23 mouse cellular contexts compared by ENCODE assay signal in the genomic region with DNA sequence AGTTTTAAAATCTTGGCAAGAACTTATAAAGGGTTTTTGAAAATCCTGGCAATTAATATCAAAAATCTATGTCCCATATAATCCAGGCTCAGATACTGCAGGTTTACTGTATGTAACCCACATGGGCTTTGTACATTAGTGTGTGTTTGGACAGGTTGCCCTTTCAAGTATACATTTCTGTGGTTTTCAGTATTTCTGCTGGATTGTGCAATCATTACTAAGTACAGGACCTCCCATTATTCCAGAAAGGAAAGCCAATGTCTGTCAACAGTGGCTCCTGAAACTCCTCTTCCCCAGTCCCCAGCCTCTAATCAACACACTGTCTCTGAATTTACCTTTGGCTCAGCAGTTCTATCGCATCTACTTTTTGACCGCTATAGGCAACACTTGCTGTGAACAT.
A peak's percentile ranks its signal among the peaks of the same experiment; 100 is the strongest.
DNase-seq lines count a peak whose midpoint lies in the region; ATAC-seq and TF ChIP-seq lines count a peak whose summit lies in the region.
"Had no signal": no experiment of that assay in that cellular context is flagged by ENCODE, and none has a peak within 500 bp of the region (broad histone marks: within the 10 kb centered on the region; RNA-seq: fewer than 3 reads in every experiment).

No protein-coding gene starts in this region.

- no peak overlapping the region for H3K4me2 ChIP-seq in liver, embryonic 16.5 days (ENCODE audit: low read depth, low read length)
- H3K4me2 ChIP-seq in liver, embryonic 11.5 days = no peak overlapping the region

- no peak overlapping the region for H3ac ChIP-seq in C2C12 (ENCODE audit: control insufficient read depth, insufficient read length, low read depth)

- no peak for TF ChIP-seq CTCF in C2C12 (IDR thresholded peaks at IDR 0.05; ENCODE audit: control insufficient read depth, insufficient read depth, insufficient read length)

- H3K36me3 ChIP-seq in heart, embryonic 10.5 days = no peaks in the 10 kb centered on the region
- no peaks in the 10 kb centered on the region for H3K36me3 ChIP-seq in liver, embryonic 16.5 days (ENCODE audit: control insufficient read depth, insufficient read depth)
- no peaks in the 10 kb centered on the region for H3K36me3 ChIP-seq in liver, embryonic 11.5 days (ENCODE audit: control insufficient read depth, insufficient read depth, low read length)
- no peaks in the 10 kb centered on the region for H3K36me3 ChIP-seq in C2C12 (ENCODE audit: control insufficient read depth, insufficient read depth)
- H3K36me3 ChIP-seq: G1E had no signal

- no peaks in the 10 kb centered on the region for H3K79me2 ChIP-seq in C2C12 (ENCODE audit: control insufficient read depth, insufficient read depth)

- H3K4me3 ChIP-seq in heart, embryonic 10.5 days = no peak overlapping the region
- H3K4me3 ChIP-seq in liver, embryonic 16.5 days (ENCODE audit: low read depth, low read length) = no peak overlapping the region
- H3K4me3 ChIP-seq in liver, embryonic 11.5 days (ENCODE audit: low read depth, low read length) = no peak overlapping the region
- no peak overlapping the region for H3K4me3 ChIP-seq in C2C12 (ENCODE audit: insufficient read depth, poor library complexity, severe bottlenecking)

- intact Hi-C loops in heart, postnatal 14 days (cut with DNase I) = no loop called here

- H3K4me1 ChIP-seq in heart, embryonic 10.5 days = no peaks in the 10 kb centered on the region; the same call in 1 of the 2 replicates
- H3K4me1 ChIP-seq in liver, embryonic 16.5 days (ENCODE audit: control insufficient read depth, low read depth, low read length) = peaks cover 3% of the 10 kb centered on the region; the same call in 1 of the 2 replicates
- no peaks in the 10 kb centered on the region for H3K4me1 ChIP-seq in liver, embryonic 11.5 days (replicated peaks; ENCODE audit: control insufficient read depth, insufficient read depth, low read length)

- no peaks in the 10 kb centered on the region for H3K9me3 ChIP-seq in heart, embryonic 10.5 days
- no peaks in the 10 kb centered on the region for H3K9me3 ChIP-seq in liver, embryonic 16.5 days (replicated peaks; ENCODE audit: control insufficient read depth, low read length)
- no peaks in the 10 kb centered on the region for H3K9me3 ChIP-seq in liver, embryonic 11.5 days (ENCODE audit: control insufficient read depth, low read length)

- H3K27ac ChIP-seq in heart, embryonic 10.5 days = no peak overlapping the region
- no peak overlapping the region for H3K27ac ChIP-seq in liver, embryonic 16.5 days (ENCODE audit: low read length)
- H3K27ac ChIP-seq in liver, embryonic 11.5 days (ENCODE audit: low read depth, low read length) = no peak overlapping the region

- no peaks in the 10 kb centered on the region for H3K27me3 ChIP-seq in heart, embryonic 10.5 days (ENCODE audit: insufficient read depth, poor library complexity, severe bottlenecking)
- H3K27me3 ChIP-seq in liver, embryonic 16.5 days (ENCODE audit: control insufficient read depth, insufficient read depth, low read depth, low read length) = no peaks in the 10 kb centered on the region
- H3K27me3 ChIP-seq in liver, embryonic 11.5 days (replicated peaks; ENCODE audit: control insufficient read depth, insufficient read depth, low read length) = no peaks in the 10 kb centered on the region
- H3K27me3 ChIP-seq in C2C12 (ENCODE audit: control insufficient read depth, insufficient read depth, insufficient read length) = peaks cover 5% of the 10 kb centered on the region
- H3K27me3 ChIP-seq: CH12.LX, Patski had no signal

- 96% methylated on average over 2 of the region's 2 CpGs for WGBS in heart, embryonic 10.5 days
- WGBS in liver, embryonic 16.5 days (ENCODE audit: insufficient replicate concordance) = 87% methylated on average over 2 of the region's 2 CpGs
- 91% methylated on average over 2 of the region's 2 CpGs for WGBS in liver, embryonic 11.5 days

- no peaks in the 10 kb centered on the region for H3K79me3 ChIP-seq in C2C12 (ENCODE audit: low read depth)

- no peak overlapping the region for H3K9ac ChIP-seq in liver, embryonic 16.5 days (ENCODE audit: low read depth, low read length)
- H3K9ac ChIP-seq in liver, embryonic 11.5 days (ENCODE audit: low read depth, low read length) = no peak overlapping the region

- ATAC-seq in liver, embryonic 16.5 days (ENCODE audit: low read depth) = peak; percentile 63
- ATAC-seq in liver, embryonic 11.5 days (replicated peaks; ENCODE audit: low FRiP score) = no peak
- 0 out of 2 replicates have a peak, but pooled peaks have one; percentile 12 for ATAC-seq in granulocyte monocyte progenitor cell, adult 5-6 weeks (replicated peaks; ENCODE audit: poor library complexity, severe bottlenecking)
- ATAC-seq: activated CD4-positive, CD25-positive, alpha-beta regulatory T cell, adult 4 months; CD4-positive, CD25-positive, alpha-beta regulatory T cell, adult 4 months; Patski had no signal

- peak; percentile 38 for DNase-seq in heart, embryonic 10.5 days (ENCODE audit: low spot score)
- no peak for DNase-seq in heart, postnatal 14 days
- no peak for DNase-seq in liver, embryonic 11.5 days (ENCODE audit: low spot score)
- DNase-seq in gastrocnemius, postnatal 25 days = no peak
- no peak for DNase-seq in adrenal gland, postnatal 14 days
- DNase-seq: adrenal gland, adult 2 months; adrenal gland, adult 8-10 months; adrenal gland, postnatal 10 days; adrenal gland, postnatal 25 days; adrenal gland, postnatal 36 days; B cell, adult 2 months; cerebellum, adult 11 months; cerebellum, adult 11-12 months; cerebellum, adult 18-20 months; cerebellum, adult 2 months had no signal

TF ChIP-seq in C2C12, 6 proteins besides CTCF, POLR2A, EP300 and RAD21:
- TF ChIP-seq MYOD1 (IDR thresholded peaks at IDR 0.05; ENCODE audit: control insufficient read depth, insufficient read length, low read depth) = no peak
- TF ChIP-seq CEBPB (IDR thresholded peaks at IDR 0.05; ENCODE audit: low read depth) = peak; percentile 75
TF ChIP-seq in C2C12: peak in this region for 1.
